18 mouse cellular contexts compared by ENCODE assay signal in genomic region chr7:110247801-110248200, GRCm38 (mm10). TPM values are rescaled to one million over a fixed set of nuclear protein-coding genes. Genes with fewer than 3 reads are reported as not detected.
A peak's percentile ranks its signal among the peaks of the same experiment; 100 is the strongest.
DNase-seq lines count a peak whose midpoint lies in the region; TF ChIP-seq lines count a peak whose summit lies in the region.
"Had no signal": no experiment of that assay in that cellular context is flagged by ENCODE, and none has a peak within 500 bp of the region (broad histone marks: within the 10 kb centered on the region; RNA-seq: fewer than 3 reads in every experiment).

No protein-coding gene starts in this region.

- no peak for TF ChIP-seq POLR2A in thymus, adult 2 months (IDR thresholded peaks at IDR 0.05; ENCODE audit: control insufficient read depth, extremely low read depth, insufficient read depth, low read length, poor library complexity)

- intact Hi-C loops in gastrocnemius, adult 2 months (cut with DNase I) = no loop called here

- no peaks in the 10 kb centered on the region for H3K4me1 ChIP-seq in thymus, adult 2 months (replicated peaks; ENCODE audit: control insufficient read depth, insufficient read depth, low read length)
- H3K4me1 ChIP-seq: forebrain, embryonic 12.5 days; hindbrain, embryonic 15.5 days had no signal

- 0 out of 2 replicates have a peak overlapping the region, but pooled peaks have one; percentile 20 for H3K27ac ChIP-seq in gastrocnemius, adult 2 months
- H3K27ac ChIP-seq in thymus, adult 2 months (ENCODE audit: control insufficient read depth, insufficient read depth, low read length) = no peak overlapping the region
- H3K27ac ChIP-seq: forebrain, embryonic 12.5 days; heart, embryonic 10.5 days; hindbrain, embryonic 15.5 days had no signal

- DNase-seq in gastrocnemius, adult 2 months = no peak
- DNase-seq in gastrocnemius, adult 18-20 months (ENCODE audit: low spot score) = no peak
- DNase-seq in 3134 (ENCODE audit: extremely low read depth, insufficient read length, low spot score) (peak; percentile 67), NIH3T3 (ENCODE audit: low read depth) (peak; percentile 83)
- DNase-seq in fibroblast of lung, adult 2 months (ENCODE audit: low read depth) = peak; percentile 67
- DNase-seq in adrenal gland, adult 2 months = no peak
- DNase-seq in thymus, adult 2 months = no peak
- DNase-seq: adrenal gland, postnatal 14 days; cerebellum, adult 18-20 months; cerebellum, adult 9-11 months; cerebellum, postnatal 36 days; gastrocnemius, postnatal 36 days; heart, postnatal 36 days; kidney, adult 2 months had no signal

- WGBS in thymus, adult 2 months = 98% methylated on average over 3 of the region's 3 CpGs

- H3K4me3 ChIP-seq in gastrocnemius, adult 2 months = no peak overlapping the region
- no peak overlapping the region for H3K4me3 ChIP-seq in thymus, adult 2 months (ENCODE audit: control insufficient read depth, insufficient read depth, low read length)
- H3K4me3 ChIP-seq: erythroblast, embryonic 14.5 days; forebrain, embryonic 12.5 days; heart, embryonic 10.5 days; hindbrain, embryonic 15.5 days had no signal

- no peaks in the 10 kb centered on the region for H3K27me3 ChIP-seq in thymus, adult 2 months (ENCODE audit: control insufficient read depth, insufficient read depth, low read length)
- H3K27me3 ChIP-seq: forebrain, embryonic 12.5 days; hindbrain, embryonic 15.5 days had no signal

- no peaks in the 10 kb centered on the region; the same call in 1 of the 2 replicates for H3K36me3 ChIP-seq in thymus, adult 2 months (ENCODE audit: control insufficient read depth, insufficient read depth, low read length)
- H3K36me3 ChIP-seq: hindbrain, embryonic 15.5 days had no signal

- TF ChIP-seq CTCF in gastrocnemius, adult 2 months (IDR thresholded peaks at IDR 0.05) = no peak
- TF ChIP-seq CTCF in thymus, adult 2 months (IDR thresholded peaks at IDR 0.05; ENCODE audit: borderline replicate concordance, control insufficient read depth, extremely low read depth, insufficient read depth, low read length, poor library complexity) = no peak

RNA-seq across cellular contexts. Expression of gene Swap70, which starts 26.3 kb away (rescaled TPM):
- total RNA-seq in gastrocnemius, adult 2 months (2021) = 1 to 10 TPM; 4.8 to 7.2 TPM
- 1 to 10 TPM; 5.5 to 8.0 TPM for total RNA-seq in gastrocnemius, adult 18-20 months (2021)
- total RNA-seq in adrenal gland, adult 2 months (2021) = 10 to 100 TPM; 12.6 to 23.2 TPM
- 10.7 and 13.0 TPM in 2 replicates for polyA plus RNA-seq in adrenal gland, adult 2 months (2012; rRNA removed)
- 18.3 and 20.1 TPM in 2 replicates for polyA plus RNA-seq in thymus, adult 2 months (2012; rRNA removed)

Comparison
In these comparisons a context has a peak if more than half of its experiments do, and no peak if none do; other contexts are left out.
1. DNase-seq: peak in 3134 (single experiment), NIH3T3 (single experiment) and fibroblast of lung, adult 2 months (single experiment); none in gastrocnemius, adult 2 months (single experiment), gastrocnemius, adult 18-20 months (single experiment), adrenal gland, adult 2 months (single experiment) and thymus, adult 2 months (single experiment).